Mouse (Mus musculus): Measurements from ENCODE around the gene Cdon.
"Not testable (repeated sequence)": the region's sequence is repeated elsewhere in the genome, so short reads cannot be mapped to it uniquely, and the experiment has no call there.

Cdon gene

GRCm38 (mm10) chr9:35420805-35421719, at the start of gene Cdon:
Cdon (plus strand) TSS chr9:35421128.
- DNase-seq = peak; percentile 94

DNA sequence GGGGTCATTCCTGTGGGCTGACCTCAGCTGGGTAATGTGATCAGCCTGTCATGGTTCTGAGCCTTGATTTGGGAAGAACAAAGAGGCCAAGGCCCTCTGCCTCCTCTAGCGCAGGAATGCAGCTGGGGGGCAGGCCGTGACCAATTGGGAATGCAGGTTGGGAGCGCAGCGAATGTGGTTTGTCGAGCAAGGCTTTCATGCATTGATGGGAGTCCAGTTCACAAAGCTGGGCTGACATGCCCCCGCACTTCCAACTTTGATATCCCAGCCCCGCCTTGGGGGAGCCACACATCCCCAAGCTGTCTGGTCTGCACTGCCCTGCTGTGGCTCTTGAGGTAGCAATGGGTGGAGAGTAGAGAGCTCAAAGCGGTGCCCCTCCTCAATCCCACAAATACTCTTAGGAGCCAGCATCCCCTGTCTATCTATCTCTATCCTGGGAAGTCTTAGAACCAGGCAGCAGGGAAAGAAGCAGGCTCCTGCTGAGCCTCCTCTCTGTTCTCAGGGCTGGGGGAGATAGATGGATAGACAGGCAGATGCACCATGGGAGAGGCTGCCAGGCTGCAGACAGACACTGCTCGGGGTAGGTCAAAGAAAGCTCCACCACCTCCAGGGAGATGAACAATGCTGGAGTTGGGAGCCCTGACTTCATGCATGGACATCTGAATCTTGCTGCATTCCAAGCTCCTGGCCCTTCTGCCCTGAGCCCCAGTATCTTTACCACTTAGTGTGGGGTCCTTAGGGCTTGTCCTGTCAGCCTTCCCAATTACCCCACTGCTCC, 48.4 kb upstream of the Cdon start:
- no peak for DNase-seq

DNA sequence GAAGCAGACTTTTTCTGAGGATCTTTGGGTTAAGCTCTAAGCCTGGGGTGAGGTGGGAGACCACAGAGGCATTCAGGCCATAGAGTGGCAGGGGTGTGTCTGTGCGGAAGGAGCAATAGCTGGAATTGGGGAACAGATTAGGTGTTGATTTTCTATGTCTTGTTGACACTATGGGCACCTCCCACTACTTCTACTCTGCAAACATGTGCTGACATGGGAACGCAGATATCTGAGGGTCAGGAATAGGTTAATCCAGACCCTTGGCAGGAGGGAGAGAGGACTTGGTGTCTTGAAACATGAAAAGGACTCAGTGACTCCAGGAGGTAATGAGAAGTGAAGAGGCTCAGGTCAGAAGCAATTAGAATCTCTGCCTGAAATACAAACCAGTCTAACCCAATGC, 43.0 kb upstream of the Cdon start:
- no peak for DNase-seq

- DNase-seq = no peak
These were observed 41.9 kb upstream of the Cdon start for GRCm38 (mm10) chr9:35378991-35379390.

- no peak for DNase-seq
These were observed 21.0 kb upstream of the Cdon start for GRCm38 (mm10) chr9:35399896-35400295.

GRCm38 (mm10) chr9:35400398-35400797, 20.5 kb upstream of the Cdon start:
- DNase-seq = no peak

GRCm38 (mm10) chr9:35400831-35401230, 20.1 kb upstream of the Cdon start:
- no peak for DNase-seq

DNA sequence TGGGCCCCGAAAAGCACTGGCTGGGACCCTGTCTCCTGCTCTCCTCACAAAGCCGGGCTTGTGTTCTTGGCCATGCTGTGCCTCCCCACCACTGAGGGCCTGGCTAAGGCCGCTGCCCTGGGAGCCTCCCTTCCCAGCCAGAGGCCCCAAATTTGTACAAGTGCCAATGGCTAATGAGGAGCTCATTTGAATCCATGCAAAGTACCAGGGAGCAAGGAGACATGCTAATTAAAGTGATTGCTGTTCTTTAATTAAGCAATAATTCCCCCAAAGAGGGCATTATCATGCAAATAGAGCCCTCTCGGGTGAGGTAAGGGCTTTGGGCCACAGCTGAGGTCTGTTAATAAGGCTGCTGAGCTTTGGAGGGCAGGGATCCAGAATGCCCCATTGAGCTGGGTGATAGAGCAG, 18.3 kb upstream of the Cdon start:
- DNase-seq = no peak

- no peak for DNase-seq
These were observed 17.4 kb upstream of the Cdon start for GRCm38 (mm10) chr9:35403490-35403889.

DNA sequence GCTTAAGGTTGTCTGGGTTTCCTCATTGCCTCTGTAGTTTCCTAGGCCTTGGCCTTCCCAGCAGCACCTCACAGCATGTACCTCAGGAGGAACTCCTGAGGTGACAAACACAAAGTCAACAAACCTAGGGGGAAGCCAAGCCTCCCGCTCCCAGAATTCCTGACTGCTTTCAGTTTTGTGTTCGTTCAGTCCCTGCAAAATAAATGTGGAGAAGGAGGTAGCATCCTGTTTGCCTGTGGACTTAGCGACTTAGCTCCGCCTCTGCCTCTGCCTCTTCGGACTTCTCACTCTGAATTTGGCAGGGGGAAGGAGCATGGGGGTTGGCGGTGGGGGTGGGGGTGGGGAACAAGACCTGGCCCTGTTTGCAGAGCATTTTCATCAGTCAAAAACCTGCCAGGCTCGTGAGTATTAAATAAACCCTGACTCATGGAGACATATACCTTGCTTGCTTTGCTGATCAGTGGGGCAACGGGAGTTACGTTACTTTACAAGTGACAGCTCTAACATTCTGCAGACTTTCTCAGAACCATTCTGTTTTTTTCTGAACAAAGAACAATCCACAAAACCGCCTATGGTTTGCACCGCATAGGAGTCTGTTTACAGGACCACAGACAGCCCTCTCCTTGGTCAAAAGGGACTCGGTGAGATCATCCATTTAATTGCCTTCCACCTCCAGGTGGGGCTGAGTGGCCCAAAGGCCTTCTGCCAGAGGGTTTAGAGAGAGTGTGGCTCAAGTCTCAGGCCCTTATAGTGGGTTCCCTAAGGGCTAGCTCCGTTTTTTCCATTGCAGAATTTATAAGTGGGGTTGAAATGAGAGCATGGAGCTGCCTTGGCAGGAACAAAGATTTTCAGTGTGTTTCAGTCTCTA, 15.7 kb upstream of the Cdon start:
- no peak for DNase-seq

GRCm38 (mm10) chr9:35411225-35411965, 9.5 kb upstream of the Cdon start:
- DNase-seq = no peak

DNA sequence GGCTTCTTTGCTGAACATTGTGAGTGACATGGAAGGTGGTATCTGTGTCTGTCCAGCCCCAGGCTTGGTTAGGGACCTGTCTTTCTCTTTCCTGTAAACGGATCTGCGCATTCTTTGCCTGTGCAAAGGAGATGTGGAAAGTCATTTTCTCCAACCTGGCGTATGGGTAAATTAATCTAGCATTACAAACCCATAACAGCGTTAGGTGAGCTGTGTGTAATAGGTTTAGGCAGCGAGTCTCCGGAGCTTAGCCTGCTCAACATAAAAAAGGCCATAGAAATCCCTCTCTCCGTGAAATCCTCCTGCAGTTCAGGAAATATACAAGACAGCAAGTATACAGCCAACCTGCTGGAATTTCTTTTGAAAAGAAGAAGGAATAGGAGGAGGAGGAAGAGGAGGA, 9.0 kb upstream of the Cdon start:
- no peak for DNase-seq

GRCm38 (mm10) chr9:35421730-35422235, 855 bp downstream of the Cdon start:
- no peak for DNase-seq

DNA sequence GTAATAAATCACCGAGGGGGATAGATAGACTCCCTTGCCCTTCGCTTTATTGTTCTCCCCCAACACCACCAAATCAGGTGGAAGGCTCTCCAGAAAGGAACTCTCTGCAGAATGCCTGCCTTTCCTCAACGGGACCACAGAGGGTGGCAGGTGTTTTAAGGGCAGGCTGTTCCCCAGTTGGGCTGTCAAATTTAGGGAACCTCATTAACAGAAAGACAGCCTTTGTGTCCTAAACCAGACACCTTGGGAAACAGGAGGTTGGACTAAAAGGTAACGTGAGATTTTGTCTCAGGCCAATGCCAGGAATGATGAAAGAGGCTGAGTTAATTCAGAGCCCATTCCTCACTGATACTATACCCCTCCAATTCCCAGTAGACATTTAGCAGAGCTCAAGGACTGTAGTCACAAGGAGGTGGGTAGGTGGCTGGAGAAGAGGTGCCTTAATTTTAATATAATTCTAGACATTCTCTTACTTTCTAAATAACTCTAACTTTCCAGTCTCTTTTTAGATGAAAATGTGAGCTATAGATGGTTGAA, 1.5 kb downstream of the Cdon start:
- no peak for DNase-seq

DNA sequence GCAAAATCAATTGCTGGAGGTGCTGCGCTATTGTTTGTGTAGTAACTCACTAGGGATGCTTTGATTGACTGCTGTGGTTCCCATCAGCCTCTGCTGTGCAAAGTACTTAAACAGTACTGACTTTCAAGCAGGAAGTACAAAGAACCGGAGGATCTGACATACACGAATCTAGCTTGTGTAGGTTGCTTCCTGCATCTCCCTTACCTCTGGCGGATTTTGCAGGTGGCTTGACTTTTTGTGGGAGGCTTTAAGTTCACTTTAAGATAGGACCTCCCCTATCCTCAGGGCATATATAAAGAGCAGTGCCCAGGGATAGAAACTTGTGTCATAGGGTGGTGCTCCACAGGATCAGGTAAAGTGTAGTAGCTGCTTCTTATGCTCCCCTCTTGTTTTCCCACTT, 2.3 kb downstream of the Cdon start:
- no peak for DNase-seq

- no peak for DNase-seq
These were observed 3.7 kb downstream of the Cdon start for GRCm38 (mm10) chr9:35424671-35425070.

GRCm38 (mm10) chr9:35430476-35430875, 9.5 kb downstream of the Cdon start:
- no peak for DNase-seq

- no peak for DNase-seq
These were observed 10.5 kb downstream of the Cdon start for GRCm38 (mm10) chr9:35431396-35431795.

- DNase-seq = not testable (repeated sequence)
These were observed 11.9 kb downstream of the Cdon start for GRCm38 (mm10) chr9:35432717-35433297.

GRCm38 (mm10) chr9:35434340-35434739, 13.4 kb downstream of the Cdon start:
- DNase-seq = no peak

DNA sequence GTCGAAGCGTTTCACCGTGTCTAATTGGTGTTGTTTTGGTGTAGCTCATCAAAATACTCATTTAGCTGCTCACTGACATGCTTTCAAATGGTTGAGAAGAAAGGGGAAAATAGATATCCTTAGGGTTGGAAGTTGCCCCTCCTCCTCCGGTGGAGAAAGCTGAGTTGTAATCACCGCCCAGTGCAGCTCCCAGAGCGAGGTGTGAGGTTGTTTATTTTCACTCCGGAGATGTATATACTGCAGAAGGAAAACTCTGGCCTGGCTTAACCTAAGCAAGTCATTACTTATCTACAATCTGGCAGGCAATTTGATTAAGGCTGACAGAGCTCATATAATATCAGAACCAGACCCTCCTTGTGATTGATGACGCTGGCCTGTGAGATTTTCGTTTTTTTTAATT, 14.6 kb downstream of the Cdon start:
- no peak for DNase-seq
